Mouse (Mus musculus) forebrain, embryonic 13.5 days (tissue): Measurements from ENCODE around the gene Lrrfip1. TPM values are rescaled to one million over a fixed set of nuclear protein-coding genes. Genes with fewer than 3 reads are reported as not detected.

ENCODE experiments used
- ATAC-seq: fragments of 200-750 bp; cut with Nextera tagmentation; 2 replicates; pipeline ENCODE4 v1.8.0; 2017
- H3K27ac ChIP-seq: fragments of 300-500 bp; sonication (generic); 2 replicates; pipeline ENCODE4 v1.5.1; 2015; ENCODE audit warnings: inconsistent platforms, mild to moderate bottlenecking, moderate library complexity
- H3K27me3 ChIP-seq: fragments of 300-500 bp; sonication (generic); 2 replicates; pipeline ENCODE4 v1.6.1; 2015; ENCODE audit warnings: mild to moderate bottlenecking, inconsistent platforms
- H3K36me3 ChIP-seq: fragments of 300-500 bp; sonication (generic); 2 replicates; pipeline ENCODE4 v1.6.1; 2015; ENCODE audit warnings: mild to moderate bottlenecking, inconsistent platforms; ENCODE audit not compliant: poor library complexity, severe bottlenecking
- H3K4me1 ChIP-seq: fragments of 300-500 bp; sonication (generic); 2 replicates; pipeline ENCODE4 v1.6.1; 2015; ENCODE audit warnings: inconsistent platforms
- H3K4me2 ChIP-seq: fragments of 300-500 bp; sonication (generic); 2 replicates; pipeline ENCODE4 v1.6.1; 2015; ENCODE audit warnings: inconsistent platforms, mild to moderate bottlenecking, moderate library complexity
- H3K4me3 ChIP-seq: fragments of 300-500 bp; sonication (generic); 2 replicates; pipeline ENCODE4 v1.5.1; 2015; ENCODE audit warnings: mild to moderate bottlenecking, inconsistent platforms
- H3K9ac ChIP-seq: fragments of 300-500 bp; sonication (generic); 2 replicates; pipeline ENCODE4 v1.6.1; 2015; ENCODE audit warnings: mild to moderate bottlenecking, inconsistent platforms
- H3K9me3 ChIP-seq: fragments of 300-500 bp; sonication (generic); replicated peaks from 2 replicates; pipeline ENCODE4 v1.6.1; 2016; ENCODE audit warnings: inconsistent platforms
- WGBS: fragments of 180-500 bp; shearing (Covaris S2); methylation state at CpG from one replicate; pipeline ENCODE4 v1.1.7; 2015; 5-methylcytosine and 5-hydroxymethylcytosine counted together
- polyA plus RNA-seq: library from polyadenylated mRNA; unstranded; fragments of >200 nt; fragmentation: Nextera tagmentation; extraction: Ambion mirVana; gene quantifications from 2 replicates; pipeline ENCODE4 v1.2.1, GENCODE M21; 2015

Gene Lrrfip1
- polyA plus RNA-seq, 1 experiment from 2014 or later, result 22.1 TPM

DNA sequence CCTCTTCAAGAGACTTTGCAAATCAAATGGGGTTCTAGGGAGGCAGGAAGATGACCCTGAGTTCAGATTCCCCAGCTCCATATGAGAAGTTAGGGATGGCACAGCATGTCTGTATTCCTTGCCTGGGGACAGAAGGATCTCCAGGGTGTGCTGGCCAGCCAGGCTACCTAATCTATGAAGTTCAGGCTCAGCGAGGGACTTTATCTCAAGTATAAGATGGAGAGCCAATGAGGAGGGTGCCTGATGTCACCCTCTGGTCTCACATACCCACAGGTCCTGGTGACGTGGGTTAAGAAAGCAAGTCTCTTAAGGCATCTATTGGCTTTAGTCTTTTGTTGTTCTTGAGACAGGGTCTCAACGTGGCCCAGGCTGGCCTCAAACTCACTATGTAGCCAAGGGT, 124.9 kb downstream of the Lrrfip1 start:
- H3K4me2 ChIP-seq, result no peak overlapping the region
- peaks cover 33% of the 10 kb centered on the region for H3K36me3 ChIP-seq
- 93% methylated on average over 3 of the region's 3 CpGs for WGBS
- no peak overlapping the region for H3K27ac ChIP-seq
- no peaks in the 10 kb centered on the region for H3K4me1 ChIP-seq
- no peak for ATAC-seq
- no peak overlapping the region for H3K4me3 ChIP-seq
- H3K27me3 ChIP-seq, result no peaks in the 10 kb centered on the region
- no peak overlapping the region for H3K9ac ChIP-seq
- H3K9me3 ChIP-seq, result no peaks in the 10 kb centered on the region

GRCm38 (mm10) chr1:91128849-91129248, 130.3 kb downstream of the Lrrfip1 start:
- no peak for ATAC-seq
- no peak overlapping the region for H3K9ac ChIP-seq
- no peak overlapping the region for H3K27ac ChIP-seq
- H3K4me2 ChIP-seq, result no peak overlapping the region
- no peaks in the 10 kb centered on the region for H3K27me3 ChIP-seq
- peaks cover 28% of the 10 kb centered on the region for H3K36me3 ChIP-seq
- no peaks in the 10 kb centered on the region for H3K4me1 ChIP-seq
- no peak overlapping the region for H3K4me3 ChIP-seq
- WGBS, result 90% methylated on average over 4 of the region's 4 CpGs
- peaks cover 5% of the 10 kb centered on the region; the same call in 1 of the 2 replicates for H3K9me3 ChIP-seq

DNA sequence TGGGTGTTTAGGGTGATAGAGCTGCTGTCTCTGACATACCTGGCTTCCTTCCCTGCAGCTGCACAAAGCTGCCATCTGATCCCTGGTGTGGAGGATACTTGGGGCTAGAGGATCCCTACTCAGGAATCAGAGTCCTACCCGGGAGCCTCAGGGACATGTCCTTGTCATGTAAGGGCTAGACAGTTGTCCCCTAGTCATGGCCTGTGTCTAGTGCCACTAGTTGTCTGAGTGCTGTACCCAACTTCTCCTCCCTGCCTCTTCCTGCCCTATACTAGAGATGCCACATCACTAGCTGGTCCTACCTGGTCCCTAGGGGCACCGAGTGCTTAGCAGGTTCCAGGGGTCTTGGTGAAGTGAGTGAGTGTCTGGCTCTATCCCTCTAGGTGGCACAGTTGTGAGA, 138.5 kb downstream of the Lrrfip1 start:
- Histone ChIP-seq H3K36me3 (no peaks in the 10 kb centered on the region), H3K4me2 (no peak overlapping the region), H3K27me3 (no peaks in the 10 kb centered on the region), H3K4me3 (no peak overlapping the region), H3K4me1 (no peaks in the 10 kb centered on the region), H3K9ac (no peak overlapping the region), H3K27ac (no peak overlapping the region), H3K9me3 (no peaks in the 10 kb centered on the region)
- WGBS, result 77% methylated on average over 2 of the region's 2 CpGs
- no peak for ATAC-seq

- Histone ChIP-seq H3K4me1 (no peaks in the 10 kb centered on the region), H3K4me2 (no peak within 1 kb of the TSS), H3K27me3 (no peaks in the 10 kb centered on the region), H3K9me3 (no peaks in the 10 kb centered on the region), H3K4me3 (no peak within 1 kb of the TSS), H3K27ac (no peak within 1 kb of the TSS), H3K9ac (no peak within 1 kb of the TSS), H3K36me3 (no peaks in the 10 kb centered on the region)
- WGBS, result 74% methylated on average over 20 of the region's 20 CpGs
- no peak for ATAC-seq
Observed at GRCm38 (mm10) chr1:91144813-91145212, 146.3 kb downstream of the Lrrfip1 start, which contains the start of gene Rbm44. Rbm44 (plus strand) TSS chr1:91145089.

DNA sequence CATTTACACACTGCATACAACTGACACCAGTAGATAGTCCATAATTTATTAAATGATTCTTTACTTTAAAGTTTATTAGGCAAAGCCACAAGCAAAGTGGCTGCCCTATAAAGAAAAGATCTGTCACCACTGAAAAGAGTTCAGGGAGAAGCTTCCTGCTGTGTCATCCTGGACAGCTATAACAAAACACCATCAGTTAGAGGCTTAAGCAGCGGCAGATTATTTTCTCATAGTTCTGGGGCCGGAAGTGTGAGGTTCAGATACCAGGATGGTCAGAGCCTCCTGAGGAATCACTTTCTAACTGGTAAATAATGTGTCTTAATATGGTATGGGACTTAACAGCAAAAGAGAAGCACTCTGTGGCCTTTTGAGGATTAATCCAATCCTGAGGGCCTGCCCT, 153.0 kb downstream of the Lrrfip1 start:
- no peak for ATAC-seq
- WGBS, result 55% methylated on average over 2 of the region's 2 CpGs

DNA sequence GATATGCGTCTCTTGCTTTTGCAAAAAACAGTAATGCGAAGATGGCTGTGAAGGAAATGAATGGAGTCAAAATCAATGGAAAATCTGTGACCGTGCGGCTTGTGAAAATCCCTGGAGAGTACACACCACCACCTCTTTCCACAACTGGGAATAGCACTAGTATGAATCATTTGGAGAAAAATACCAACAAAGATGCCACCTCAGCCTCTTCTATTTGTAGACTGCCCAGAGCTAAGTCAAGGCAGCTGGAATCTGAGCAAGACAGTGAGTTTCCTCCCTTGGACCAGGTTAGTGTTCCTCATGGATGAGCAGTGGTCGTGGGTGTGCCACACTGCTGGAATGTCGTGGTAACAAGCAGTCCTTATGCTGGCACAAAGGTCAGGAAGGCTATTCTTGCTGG, 168.3 kb downstream of the Lrrfip1 start:
- no peaks in the 10 kb centered on the region for H3K36me3 ChIP-seq
- H3K27ac ChIP-seq, result no peak overlapping the region
- H3K9ac ChIP-seq, result no peak overlapping the region
- WGBS, result 78% methylated on average over 6 of the region's 6 CpGs
- no peaks in the 10 kb centered on the region for H3K9me3 ChIP-seq
- H3K27me3 ChIP-seq, result no peaks in the 10 kb centered on the region
- no peak overlapping the region for H3K4me2 ChIP-seq
- ATAC-seq, result no peak
- no peak overlapping the region for H3K4me3 ChIP-seq
- H3K4me1 ChIP-seq, result no peaks in the 10 kb centered on the region

More for the DNA sequence above, 153.0 kb downstream of the Lrrfip1 start:
- Histone ChIP-seq H3K27me3 (no peaks in the 10 kb centered on the region), H3K9ac (no peak overlapping the region), H3K27ac (no peak overlapping the region), H3K36me3 (no peaks in the 10 kb centered on the region), H3K4me3 (no peak overlapping the region), H3K4me1 (no peaks in the 10 kb centered on the region), H3K9me3 (no peaks in the 10 kb centered on the region), H3K4me2 (no peak overlapping the region)

GRCm38 (mm10) chr1:91169157-91169556, 170.6 kb downstream of the Lrrfip1 start:
- no peak for ATAC-seq
- Histone ChIP-seq H3K4me2 (no peak overlapping the region), H3K36me3 (no peaks in the 10 kb centered on the region), H3K27me3 (no peaks in the 10 kb centered on the region), H3K9ac (no peak overlapping the region), H3K9me3 (no peaks in the 10 kb centered on the region), H3K27ac (no peak overlapping the region), H3K4me3 (no peak overlapping the region), H3K4me1 (no peaks in the 10 kb centered on the region)
- WGBS, result 85% methylated on average over 4 of the region's 4 CpGs

DNA sequence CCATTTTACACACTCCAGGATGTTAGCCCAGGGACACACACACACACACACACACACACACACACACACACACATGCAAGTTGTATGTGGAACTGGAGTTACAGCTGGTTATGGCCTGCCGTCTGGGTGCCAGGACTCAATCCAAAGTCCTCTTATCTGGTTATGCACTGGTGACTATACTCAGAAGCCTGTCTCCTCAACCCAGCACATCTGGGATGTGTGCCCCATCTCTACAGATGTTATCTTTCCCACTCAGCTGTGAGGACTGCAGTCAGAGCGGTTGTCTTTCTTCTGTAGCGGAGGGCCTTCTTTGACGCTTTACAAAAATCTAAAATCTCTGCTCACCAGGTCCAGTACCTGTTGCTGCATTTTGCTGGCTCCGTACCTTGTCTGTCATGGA, 176.3 kb downstream of the Lrrfip1 start:
- Histone ChIP-seq H3K9ac (no peak overlapping the region), H3K9me3 (no peaks in the 10 kb centered on the region), H3K4me3 (no peak overlapping the region), H3K27ac (no peak overlapping the region), H3K4me1 (peaks cover 3% of the 10 kb centered on the region), H3K4me2 (no peak overlapping the region), H3K36me3 (no peaks in the 10 kb centered on the region), H3K27me3 (peaks cover 13% of the 10 kb centered on the region)
- 97% methylated on average over 5 of the region's 5 CpGs for WGBS
- no peak for ATAC-seq

- H3K4me3 ChIP-seq, result no peak overlapping the region
- no peaks in the 10 kb centered on the region for H3K9me3 ChIP-seq
- no peaks in the 10 kb centered on the region for H3K36me3 ChIP-seq
- H3K27me3 ChIP-seq, result peaks cover 25% of the 10 kb centered on the region
- H3K4me1 ChIP-seq, result peaks cover 8% of the 10 kb centered on the region
- 62% methylated on average over 3 of the region's 3 CpGs for WGBS
- no peak overlapping the region for H3K27ac ChIP-seq
- no peak overlapping the region for H3K9ac ChIP-seq
- H3K4me2 ChIP-seq, result no peak overlapping the region
- ATAC-seq, result no peak
Observed at GRCm38 (mm10) chr1:91176026-91176425, 177.5 kb downstream of the Lrrfip1 start.

GRCm38 (mm10) chr1:91176871-91177270, 178.3 kb downstream of the Lrrfip1 start:
- H3K4me3 ChIP-seq, result no peak overlapping the region
- no peak for ATAC-seq
- H3K4me2 ChIP-seq, result no peak overlapping the region
- 76% methylated on average over 4 of the region's 4 CpGs for WGBS
- H3K36me3 ChIP-seq, result no peaks in the 10 kb centered on the region
- H3K27ac ChIP-seq, result no peak overlapping the region
- peaks cover 8% of the 10 kb centered on the region for H3K4me1 ChIP-seq
- no peaks in the 10 kb centered on the region for H3K9me3 ChIP-seq
- H3K27me3 ChIP-seq, result peaks cover 28% of the 10 kb centered on the region
- H3K9ac ChIP-seq, result no peak overlapping the region

Other genes starting within 250 kb of the Lrrfip1 start
- 2.2 and 2.3 TPM in 2 replicates for gene Col6a3, start 154.8 kb upstream of the Lrrfip1 start, polyA plus RNA-seq
- gene Mlph, start 83.7 kb upstream of the Lrrfip1 start, polyA plus RNA-seq, result 0.04 and 0.09 TPM in 2 replicates
- gene Prlh, start 45.6 kb upstream of the Lrrfip1 start, polyA plus RNA-seq, result not detected in 2 replicates
- gene Rab17, start 29.1 kb upstream of the Lrrfip1 start, polyA plus RNA-seq, result not detected in 2 replicates
- 0.11 and 0.12 TPM in 2 replicates for gene Rbm44, start 146.4 kb downstream of the Lrrfip1 start, polyA plus RNA-seq
- 0.31 and 0.59 TPM in 2 replicates for gene Ramp1, start 181.1 kb downstream of the Lrrfip1 start, polyA plus RNA-seq